Mouse (Mus musculus): ENCODE data around the gene Sobp.

The Sobp gene

DNA sequence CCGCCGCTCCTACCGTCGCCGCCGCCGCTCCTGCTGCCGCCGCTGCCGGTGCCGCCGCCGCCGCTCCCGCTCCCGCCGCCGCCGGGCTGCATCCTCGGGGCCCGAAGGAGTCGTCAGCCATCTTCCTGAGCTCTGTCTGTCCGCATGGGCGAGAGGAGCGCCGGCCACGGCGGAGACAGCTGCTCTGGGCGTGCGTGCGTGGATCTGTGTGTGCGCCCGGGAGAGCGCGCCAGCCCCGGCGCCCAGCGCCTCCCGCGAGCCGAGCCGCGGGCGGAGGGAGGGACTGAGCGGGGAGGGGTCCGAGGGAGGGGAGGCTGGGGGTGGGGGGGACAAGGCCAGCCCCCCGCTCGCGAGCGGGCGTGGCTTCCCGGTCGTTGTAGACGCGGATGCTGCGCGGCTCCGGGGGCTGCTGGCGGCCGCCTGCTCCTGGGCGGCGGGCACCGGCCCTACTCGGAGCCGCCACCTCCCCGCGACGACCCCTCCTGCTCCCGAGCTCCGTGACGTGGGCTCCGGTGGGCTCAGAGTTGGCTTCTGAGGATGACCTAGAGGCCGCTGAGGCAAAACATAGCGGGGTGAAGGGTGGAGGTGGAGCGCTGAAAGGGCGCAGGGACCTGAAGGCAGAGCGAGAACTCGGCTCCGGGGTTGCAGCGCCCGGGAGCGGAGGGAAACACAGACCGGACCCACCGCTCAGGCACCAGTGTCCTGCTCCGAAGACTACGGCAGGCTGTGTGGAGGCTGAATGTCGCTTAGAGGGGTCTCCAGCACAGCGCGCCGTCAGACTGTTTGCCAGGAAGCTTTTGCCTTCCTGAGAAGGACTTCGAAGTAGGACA is at the start of gene Sobp, which contains the start of gene 9030612E09Rik:
Gene Sobp (minus strand): TSS at position 205 of the 830 bp plus-strand sequence.
Gene 9030612E09Rik (plus strand): TSS at position 379 of the 830 bp plus-strand sequence.
- DNase-seq (ENCODE audit: low spot score): peak; percentile 46

DNA sequence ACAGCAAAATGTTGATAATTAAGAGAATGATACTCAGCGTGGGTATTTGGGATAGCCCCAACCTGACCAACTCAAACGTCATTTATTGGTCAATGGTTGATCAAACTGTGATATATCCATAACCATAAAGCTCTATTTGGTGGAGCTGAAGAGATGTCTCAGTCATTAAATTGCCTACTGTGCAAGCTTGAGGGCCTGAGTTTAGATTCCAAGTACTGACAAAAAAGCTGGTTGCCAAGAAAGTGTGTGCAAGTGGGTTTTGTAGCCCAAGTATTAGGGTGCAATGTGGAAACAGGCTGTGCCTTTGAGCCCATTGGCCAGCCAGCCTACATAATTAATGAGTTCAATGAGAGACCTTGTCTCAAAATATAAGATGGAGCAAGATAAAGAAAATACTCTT is 49.1 kb upstream of the Sobp start:
- DNase-seq (ENCODE audit: low spot score): no peak

DNA sequence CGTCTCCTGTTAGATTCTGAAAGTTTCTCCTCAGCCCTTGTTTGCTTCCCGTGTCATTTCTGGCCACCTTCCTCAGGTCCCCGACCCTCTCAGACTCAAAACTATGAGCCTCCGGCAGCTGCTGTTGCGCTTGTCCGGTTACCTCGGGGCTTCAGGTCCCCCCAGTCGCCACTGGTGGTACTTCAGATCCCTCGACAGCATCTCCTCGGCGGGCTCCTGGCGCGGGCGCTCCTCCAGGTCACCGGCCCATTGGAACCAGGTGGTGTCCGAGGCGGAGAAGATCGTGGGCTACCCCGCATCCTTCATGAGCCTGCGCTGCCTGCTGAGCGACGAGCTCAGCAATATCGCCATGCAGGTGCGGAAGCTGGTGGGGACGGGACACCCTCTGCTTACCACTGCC is 47.3 kb upstream of the Sobp start:
- DNase-seq (ENCODE audit: low spot score): no peak

DNA sequence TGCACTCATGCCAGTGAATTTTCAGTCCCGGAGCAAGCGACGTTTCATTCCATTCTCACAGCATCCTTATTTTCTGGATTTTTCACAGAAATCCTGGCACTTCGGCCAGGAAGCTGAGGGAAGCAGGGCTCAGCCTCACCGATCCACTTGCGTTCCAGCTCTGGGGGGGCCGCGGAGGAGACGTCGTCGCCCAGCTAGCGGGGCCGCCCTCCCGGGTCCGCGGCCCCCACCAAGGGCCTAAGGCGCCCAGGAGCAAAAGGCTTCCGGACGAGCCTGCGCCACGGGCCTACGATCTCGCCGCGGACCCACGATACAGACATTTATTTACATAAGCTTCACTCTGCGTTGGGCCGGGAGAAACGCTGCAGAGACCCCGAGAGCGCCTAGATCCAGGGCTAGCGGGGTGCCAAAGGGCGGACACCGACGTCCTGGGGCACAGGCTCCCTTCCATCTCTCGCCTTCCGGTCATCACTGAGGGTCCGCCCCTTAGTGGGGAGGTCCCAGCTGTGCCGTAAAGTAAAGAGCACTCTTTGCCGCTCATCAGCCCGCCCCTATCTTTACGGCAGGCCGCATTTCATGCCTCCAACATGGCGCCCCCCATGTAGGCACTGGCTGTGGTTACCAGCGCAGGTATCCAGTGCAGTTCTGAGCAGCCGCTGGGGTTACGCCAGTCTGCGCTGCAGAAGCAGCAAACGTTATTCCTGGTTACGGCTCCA is 46.7 kb upstream of the Sobp start, which contains the start of gene Pdss2:
Gene Pdss2 (plus strand): TSS at position 577 of the 716 bp plus-strand sequence.
- DNase-seq (ENCODE audit: low spot score): peak; percentile 87

DNA sequence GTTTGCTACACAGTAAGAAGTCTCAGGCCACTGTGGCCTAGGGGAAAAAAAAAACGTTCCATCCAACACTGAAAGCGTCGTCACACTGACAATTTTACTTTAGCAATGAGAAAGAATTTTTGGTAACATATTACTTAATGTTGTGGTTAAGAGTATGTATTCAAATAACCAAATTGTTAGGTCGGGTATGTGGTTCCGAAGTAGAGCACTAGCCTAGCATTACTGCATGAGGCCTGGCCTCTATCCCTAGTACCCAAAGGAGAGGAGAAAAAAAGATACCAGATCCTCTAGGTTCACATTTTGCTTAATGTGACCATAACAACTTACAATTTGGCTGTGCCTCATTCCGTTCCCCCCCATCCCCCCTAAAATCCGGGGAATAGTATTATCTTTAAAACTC is 46.1 kb upstream of the Sobp start:
- no peak for DNase-seq (ENCODE audit: low spot score)

DNA sequence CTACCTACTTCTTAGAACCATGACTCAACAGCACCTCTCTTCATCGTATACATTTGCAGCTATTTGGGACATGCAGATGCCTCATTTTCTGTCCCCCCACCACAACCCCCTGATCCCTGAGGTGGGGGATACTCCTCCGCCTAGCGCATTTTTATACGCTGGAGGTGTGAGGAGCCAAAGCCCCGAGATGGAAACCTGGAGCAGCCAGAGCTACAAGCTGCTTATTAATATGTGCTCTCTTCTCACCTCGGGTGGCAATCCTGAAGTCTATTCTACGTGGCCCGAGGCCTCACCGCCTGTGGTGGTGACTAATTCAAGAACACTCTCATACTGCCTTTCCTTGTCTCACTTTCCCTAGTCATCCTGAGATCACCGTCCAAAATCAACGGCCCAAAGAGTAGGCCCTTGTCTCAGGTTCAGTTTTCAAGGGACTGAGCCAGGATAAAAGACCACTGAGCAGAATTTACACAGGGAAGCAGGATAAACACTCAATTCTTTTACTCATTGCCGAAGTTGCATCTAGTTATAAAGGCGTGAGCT is 43.1 kb upstream of the Sobp start:
- DNase-seq (ENCODE audit: low spot score): no peak

DNA sequence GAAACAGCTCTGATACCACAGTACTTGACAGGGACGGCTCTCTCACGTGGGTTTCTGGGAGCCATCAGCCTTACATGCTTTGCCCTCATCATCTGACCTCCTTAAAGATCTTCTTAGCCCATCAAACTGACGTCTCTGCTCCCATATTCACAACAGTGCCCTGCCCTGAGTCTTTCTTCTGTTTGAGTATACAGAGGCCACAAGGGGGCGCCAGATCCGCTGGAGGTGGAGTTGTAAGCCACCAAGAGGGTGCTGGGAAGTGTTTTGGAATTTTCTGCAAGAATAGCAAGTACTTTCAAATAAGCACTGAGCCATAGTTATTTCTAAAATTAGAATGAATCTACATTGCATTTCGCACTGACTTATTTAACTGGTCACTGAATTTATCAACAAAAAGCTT is 37.5 kb upstream of the Sobp start:
- no peak for DNase-seq (ENCODE audit: low spot score)

DNA sequence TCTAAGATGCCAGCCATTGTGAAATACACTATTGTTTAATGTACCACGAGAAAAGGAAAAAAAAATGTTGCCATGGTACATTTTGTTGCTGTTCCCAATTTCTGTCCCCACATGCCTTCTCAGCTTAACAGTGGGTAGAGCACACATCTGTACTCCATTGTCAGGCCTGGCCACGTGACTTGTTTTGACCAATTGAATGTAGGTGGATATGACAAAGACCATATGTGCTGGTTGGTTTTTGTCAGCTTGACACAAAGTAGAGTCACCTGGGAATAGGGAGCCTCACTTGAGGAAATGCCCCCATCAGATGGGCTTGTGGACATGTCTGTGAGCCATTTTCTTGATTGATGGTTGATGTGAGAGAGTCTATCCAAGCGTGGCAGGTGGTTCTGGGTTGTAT is 29.5 kb upstream of the Sobp start:
- no peak for DNase-seq (ENCODE audit: low spot score)

DNA sequence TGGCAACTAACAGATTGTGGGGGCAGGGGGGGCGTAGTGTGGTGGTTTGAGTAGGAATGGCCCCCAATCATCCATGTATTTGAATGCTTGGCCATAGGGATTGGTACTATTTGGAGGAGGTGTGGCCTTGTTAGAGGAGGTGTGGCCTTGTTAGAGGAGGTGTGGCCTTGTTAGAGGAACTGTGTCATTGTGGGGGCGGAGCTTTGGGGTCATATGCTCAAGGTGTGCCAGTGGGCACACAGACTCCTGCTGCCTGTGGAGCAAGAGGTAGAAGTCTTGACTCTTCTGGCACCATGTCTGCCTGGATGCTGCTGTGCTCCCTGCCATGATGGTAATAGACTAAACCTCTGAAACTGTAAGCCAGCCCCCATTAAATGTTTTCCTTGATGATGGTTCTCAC is 25.9 kb upstream of the Sobp start:
- no peak for DNase-seq (ENCODE audit: low spot score)

DNA sequence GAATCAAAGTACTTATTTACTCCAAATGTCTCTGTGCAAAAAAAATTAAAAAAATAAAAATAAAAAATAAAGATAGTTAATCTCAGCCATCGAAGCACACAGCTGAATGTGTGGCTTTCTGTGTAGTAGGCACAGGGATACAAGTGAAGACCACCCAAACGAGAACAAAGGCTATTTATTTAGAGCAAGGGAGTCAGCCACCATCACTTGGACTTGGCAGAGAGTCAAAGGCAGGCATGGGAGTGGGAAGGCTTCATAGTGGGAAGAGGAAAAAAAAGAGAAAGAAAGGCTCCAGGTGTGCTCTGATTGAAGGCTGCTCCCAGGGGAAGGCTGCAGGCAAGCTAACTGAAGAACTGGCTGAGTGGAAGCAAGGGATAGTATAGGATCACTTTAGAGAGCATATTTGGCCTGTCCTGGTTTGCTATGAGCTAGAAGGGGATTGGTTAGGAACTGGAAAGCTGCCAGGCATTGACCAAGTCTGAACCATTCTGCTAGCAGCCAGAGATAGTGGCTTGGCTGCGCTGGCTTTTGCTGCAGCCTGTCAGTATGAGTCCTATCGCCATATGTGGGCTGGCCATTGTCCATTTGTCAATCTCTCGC is 6.1 kb upstream of the Sobp start:
- DNase-seq (ENCODE audit: low spot score): no peak

DNA sequence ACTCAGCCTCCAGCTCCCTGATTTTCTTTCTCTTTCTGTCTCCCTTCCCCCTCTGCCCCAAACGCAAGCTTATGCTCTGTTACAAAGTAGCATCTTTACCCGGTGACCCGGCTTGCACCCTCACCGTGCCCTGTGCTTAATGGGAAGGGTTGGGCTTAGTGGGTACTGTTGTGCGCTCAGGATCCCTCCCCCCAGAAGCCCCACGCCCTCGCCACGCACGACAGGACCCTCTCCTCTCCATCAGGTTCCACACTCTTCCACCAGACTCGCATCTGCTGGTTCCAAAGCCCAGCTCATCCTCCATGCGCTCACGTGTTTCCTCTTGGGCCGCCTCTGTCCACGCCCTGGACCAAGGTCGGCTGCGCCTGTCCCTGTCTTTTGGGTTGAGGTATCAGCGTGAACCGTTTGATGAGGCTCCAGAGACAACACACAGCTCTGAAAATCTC is 849 bp upstream of the Sobp start:
- no peak for DNase-seq (ENCODE audit: low spot score)

DNA sequence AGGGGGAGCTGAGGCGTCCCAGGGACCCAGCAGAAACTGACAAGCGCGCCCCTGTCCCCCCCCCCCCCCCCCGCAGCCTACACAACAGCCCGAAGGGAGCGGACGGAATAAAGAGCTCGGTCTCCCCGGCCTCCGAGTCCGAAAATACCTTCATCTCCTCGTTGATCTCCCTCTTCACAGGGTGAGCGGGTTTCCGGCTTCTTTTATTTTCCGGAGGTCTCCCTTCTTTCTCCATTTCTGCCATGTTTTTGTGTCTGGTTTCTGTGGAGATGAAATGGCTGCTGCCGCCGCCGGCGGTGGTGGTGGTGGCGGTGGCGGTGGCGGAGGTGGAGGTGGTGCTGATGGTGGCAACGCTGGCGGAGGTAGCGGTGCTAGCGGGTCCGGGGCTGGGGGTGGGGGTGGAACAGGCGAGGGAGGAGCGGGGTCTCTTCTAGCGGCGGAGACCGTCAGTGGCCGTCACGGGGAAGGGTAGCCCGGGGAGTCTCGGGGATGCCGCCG is 453 bp downstream of the Sobp start:
- DNase-seq (ENCODE audit: low spot score): no peak

DNA sequence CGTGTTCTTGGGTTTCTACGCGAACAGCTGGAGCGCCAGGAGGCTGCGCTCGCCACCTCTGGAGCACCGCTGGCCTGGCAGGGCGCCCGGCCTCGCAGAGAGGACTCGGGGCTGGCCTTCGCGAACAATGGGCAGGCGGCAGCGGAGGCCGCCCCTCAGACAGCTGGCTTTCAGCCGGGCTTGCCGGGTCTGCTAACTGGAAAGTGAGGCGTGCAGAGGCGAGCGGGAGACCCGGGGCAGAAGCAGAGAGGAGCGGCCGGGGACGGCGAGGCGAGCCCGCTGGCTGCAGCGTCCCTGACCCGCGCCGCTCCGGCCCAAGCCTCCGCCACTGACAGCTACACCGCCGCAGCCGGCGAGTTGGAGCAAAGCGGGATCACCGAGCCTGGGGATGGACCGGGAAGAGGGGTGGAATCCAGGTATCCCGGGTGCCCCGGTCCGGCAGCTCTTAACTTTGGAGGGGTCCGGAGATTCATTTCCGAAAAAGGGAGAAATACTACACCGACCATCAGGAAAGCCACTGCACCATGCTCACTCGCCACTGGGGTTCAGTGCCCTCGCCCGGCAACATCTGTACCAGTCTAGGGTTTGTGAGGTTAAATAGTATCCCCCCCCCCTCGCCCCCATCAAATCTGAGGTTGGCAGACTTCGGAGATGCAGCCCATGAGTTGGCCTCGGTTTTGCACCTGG is 1.0 kb downstream of the Sobp start:
- peak; percentile 52 for DNase-seq (ENCODE audit: low spot score)

DNA sequence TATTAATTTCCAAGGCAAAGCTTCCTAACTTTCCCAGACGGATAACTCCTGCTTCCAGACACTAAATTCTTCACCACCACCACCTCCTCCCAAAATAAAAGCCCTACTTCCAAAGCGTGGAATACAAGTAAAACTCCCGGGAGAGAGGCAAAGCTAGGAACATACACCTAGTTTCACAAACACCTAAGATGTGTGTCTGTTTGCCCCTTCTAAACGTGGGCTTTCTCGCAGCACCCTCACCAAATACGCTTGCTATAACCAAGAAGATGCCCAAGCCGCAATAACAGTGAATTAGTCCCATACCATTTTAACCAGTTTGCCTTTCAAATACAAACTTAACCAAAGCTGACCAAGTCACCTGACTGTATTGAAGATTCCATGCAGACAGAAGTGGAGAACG is 1.8 kb downstream of the Sobp start:
- no peak for DNase-seq (ENCODE audit: low spot score)

DNA sequence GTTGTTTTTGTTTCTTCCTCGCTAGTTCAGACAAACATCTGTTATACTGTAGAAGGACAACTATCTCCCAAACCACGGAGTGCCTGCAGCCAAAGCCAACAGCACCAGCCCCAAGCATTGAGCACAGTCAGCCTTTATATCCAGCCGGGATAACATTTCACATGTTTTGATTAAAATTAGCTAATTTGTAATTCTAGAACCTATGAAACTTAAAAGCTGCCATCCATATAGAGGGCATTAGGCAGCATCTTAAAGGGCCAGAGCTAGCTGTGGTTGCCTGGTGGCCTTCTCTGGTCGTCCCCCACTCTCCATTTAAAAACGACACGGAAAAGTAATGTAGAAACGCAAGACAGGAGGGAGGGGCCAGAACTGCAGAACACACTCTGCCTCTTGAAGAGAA is 2.3 kb downstream of the Sobp start:
- no peak for DNase-seq (ENCODE audit: low spot score)

DNA sequence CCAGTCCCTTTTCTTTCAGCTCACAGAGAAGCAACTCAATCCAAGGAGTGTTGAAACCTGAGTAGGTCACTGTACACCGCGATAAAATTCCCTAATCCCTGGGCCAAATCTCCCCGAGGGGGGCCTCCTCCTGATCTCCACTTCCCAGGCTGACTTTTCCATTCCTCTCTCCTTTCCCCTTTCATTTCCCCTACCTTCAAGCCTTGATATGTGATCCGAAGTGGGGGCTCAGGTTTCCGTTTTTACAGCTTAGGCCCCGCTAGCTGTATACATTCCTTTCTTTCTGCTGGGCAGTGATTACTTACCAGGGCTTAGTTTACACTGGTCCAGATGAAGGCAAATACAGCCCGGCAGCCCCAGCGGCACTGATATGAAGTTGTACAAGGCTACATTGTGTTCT is 3.2 kb downstream of the Sobp start:
- DNase-seq (ENCODE audit: low spot score): no peak

DNA sequence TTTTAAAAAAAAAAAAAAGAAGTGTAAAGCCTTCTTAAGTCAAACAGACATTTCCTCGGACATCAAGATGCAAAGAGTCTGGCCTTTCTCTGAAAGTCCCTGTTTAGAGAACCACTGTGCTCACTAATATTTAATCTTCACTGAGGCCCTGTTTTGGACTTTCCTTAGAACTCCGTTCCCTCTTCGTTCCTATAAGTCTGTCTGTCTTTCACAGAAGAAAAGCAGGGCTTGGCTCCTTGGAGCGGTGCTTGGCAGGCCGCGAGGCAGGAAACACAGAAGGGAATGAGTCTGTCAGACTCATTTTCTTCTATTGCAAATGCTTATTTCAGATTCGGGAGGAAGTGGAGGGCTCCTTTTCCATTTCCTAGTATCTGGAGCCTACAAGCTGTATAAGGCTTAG is 5.5 kb downstream of the Sobp start:
- no peak for DNase-seq (ENCODE audit: low spot score)

DNA sequence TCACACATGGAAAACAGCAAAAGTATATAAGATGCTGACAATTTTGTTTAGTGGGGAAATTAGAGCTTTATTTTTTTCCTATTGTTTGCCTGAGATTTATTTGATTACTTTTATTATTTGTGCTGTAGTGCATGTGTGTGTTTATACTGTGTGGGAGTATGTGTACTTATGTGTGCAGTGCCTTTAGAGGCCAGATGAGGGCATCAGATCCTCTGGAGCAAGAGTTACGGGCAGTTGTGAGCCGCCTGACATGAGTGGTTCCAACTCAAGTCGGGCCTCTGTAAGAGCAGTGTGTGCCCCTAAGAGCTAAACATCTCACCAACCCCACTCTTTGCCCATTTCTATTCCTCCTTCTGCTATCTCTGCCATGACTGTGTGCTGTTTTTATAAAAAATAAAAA is 7.5 kb downstream of the Sobp start:
- no peak for DNase-seq (ENCODE audit: low spot score)

DNA sequence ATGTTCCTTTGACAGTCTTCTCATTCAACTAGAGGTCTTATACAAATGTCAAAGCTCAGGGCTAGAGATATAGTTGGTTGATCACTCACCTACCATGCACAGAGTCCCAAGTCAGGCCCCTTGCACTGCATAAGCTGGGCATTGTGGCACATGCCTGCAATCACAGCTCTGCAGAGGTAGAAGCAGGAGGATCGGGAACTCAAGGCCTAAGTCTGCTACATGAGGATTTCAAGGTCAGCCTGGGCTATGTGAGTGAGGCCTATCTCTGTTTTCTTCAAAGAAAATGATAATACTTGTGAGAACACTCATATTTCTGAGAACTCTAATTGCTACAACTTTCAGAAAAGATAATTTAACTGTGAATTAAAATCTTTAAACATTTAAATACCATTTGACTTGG is 8.2 kb downstream of the Sobp start:
- DNase-seq (ENCODE audit: low spot score): no peak

DNA sequence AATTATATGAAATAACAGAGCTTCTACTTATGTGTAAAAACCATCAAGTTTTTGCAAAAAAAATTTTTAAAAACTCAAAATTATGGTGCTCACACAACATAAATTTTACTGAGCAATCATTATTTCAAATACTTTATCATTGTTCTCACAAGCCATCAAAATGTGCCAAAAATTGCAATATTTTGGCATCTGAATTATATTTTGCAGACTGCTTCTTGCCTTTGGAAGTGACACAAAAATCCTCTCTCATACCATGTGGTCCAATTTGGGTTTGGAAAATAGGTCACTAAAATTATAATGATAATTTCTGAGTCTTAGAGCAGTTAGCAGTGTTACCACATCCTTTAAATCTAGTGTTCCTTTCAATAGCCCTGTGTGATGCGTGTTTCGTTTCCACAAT is 9.9 kb downstream of the Sobp start:
- DNase-seq (ENCODE audit: low spot score): no peak

DNA sequence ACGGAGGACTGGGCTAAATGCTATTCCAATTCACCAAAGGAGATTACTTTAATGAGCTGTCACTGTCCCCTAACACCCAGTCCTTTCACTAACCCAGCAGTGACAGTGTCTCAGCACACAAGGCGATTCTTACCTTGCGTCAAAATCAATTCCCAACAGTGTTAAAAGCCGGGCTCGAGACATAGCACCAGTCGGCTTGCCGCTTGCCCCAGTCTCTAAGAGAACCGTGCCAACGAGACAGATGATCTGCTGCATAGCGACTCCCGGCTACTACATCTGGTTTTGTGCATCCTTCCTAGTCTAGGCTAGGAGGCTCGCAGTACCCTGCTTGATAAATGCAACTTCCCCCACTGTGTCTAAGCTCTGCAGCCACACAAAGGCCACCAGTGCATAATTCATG is 12.0 kb downstream of the Sobp start:
- DNase-seq (ENCODE audit: low spot score): no peak

DNA sequence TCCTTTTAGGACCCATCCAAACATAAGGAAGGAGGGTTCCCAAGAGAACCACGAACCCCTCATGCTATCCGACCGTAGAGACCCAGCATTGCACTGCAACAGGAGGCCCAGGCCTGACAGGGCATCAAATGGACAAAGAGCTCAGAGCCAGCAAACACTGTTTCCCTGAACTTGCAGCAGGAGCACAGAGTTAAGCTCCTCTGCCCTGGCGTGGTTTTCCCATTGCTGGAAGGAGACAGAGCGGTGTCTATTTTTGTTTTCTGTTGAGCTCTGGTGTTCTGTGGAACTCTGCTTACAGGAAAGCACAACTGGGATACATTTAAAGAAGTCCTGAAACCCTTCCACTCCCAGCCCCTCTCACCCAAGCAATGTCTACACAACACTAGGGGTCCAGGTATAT is 15.0 kb downstream of the Sobp start:
- no peak for DNase-seq (ENCODE audit: low spot score)

Data from ovary, postnatal 14 days (tissue).